Mouse (Mus musculus) kidney, postnatal 14 days (tissue): ENCODE measurements around the gene Zfp661.
"Not testable (repeated sequence)": the region's sequence is repeated elsewhere in the genome, so short reads cannot be mapped to it uniquely, and the experiment has no call there.

Experiments used
- DNase-seq: peaks from one replicate; pipeline ENCODE4 v3.0.0; 2022; ENCODE audit warnings: mixed read lengths

Gene Zfp661

DNA sequence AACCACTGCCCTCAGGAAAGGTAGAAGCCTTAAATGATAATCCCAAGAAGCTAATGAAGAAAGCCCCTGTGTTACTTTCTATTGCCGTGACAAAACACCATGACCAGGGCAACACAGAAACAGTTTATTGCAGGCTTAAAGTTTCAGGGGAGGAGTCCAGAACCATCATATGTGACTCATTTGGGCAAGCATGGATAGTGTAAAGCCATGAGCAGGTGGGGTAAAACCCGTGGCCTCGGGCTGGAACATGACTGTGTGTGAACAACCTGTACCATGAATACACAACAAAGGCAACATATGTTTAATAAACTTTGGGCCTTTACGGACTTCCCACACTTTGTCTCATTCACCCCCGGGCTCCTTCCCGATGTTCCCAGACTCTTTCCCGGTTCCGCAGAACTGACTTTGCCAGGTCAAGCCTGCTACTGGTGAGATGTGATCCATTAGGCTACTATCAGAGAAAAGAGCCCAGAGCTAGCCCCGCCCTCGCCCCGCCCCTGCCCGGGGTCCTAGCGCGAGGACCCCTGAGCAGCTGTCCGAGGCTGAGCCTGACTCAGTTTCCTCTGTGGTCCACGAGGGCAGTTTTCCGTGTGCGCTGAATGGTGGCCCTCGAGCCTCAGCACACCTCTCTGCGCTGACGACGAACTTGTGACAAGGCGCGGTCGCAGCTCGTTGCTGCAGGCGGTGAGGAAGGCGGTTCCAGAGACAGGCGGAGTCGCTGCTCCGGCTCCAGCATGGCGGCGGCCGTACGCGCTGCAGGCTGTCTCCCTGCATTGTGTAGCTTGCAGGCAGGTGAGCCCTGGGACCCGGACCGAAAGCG lies at the start of gene Zfp661, which contains the start of gene Mrps5:
Gene Zfp661 (minus strand): TSS at position 401 of the 820 bp plus-strand sequence.
Gene Mrps5 (plus strand): TSS at position 529 of the 820 bp plus-strand sequence.
- peak; percentile 91 for DNase-seq

DNA sequence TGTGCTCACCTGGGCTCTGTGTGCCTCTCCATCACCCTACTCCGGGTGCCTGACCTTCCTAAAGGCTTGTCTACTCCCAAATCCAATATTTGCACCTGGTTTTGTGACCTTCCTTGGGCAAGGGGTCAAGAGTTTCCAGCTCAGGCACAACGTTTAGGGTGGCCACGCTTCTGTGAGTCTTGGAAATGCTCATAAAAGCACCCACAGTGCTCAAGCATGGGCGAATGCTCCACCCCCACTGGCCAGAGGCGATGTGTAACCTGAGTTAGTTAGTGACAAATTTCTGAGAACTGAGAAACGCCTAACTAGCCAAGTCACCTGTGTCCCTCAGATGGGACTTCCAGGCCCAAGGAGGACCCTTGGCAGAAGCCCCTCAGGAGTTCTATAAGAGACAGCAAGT lies 48.7 kb upstream of the Zfp661 start:
- peak; percentile 84 for DNase-seq

DNA sequence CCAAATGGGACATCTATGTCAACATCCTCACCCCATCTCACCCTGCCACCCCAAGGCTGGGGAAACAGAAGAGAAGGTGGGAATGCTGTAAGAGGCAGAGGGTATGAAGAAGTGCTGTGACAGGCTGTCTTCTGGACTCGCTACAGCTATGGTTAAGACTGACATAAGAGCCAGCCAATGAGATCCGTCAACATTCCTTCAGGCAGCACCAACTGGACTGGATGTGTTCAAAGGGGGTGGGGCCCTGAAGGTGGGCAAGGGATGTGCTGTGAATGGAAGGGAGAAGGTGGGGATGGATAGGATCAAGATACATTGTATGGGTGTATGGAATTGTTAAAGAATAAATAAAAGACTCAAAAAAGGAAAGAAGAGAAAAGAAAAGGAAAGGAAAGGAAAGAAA lies 45.7 kb upstream of the Zfp661 start:
- DNase-seq = no peak

DNA sequence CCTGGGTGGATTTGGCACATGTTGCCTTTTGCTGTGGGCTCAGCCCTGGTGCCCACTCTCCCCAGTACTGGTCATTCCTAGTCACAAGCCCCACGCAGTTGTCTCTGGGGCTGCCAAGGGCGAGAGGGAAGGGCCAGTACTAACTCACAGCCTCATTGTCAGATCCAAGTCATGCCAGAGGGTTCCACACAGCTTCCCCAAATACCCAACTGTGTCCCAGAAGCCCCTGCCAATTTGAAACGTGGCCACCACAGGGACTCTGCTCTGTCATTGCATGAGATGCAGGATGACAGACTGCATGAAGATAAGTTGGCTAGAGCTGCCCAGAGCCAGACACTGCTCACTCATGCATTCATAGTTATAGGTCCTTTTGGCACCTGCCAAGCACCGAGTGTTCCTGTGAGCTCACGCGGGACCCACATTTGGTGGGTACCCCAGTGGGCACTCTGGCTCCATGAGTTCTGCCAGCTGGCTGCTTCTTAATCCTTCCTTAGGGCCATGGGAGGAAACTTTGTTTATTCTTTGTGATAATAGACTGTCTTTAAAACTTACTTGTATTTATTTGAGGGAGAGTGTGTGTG lies 41.2 kb upstream of the Zfp661 start:
- DNase-seq = peak; percentile 36

DNA sequence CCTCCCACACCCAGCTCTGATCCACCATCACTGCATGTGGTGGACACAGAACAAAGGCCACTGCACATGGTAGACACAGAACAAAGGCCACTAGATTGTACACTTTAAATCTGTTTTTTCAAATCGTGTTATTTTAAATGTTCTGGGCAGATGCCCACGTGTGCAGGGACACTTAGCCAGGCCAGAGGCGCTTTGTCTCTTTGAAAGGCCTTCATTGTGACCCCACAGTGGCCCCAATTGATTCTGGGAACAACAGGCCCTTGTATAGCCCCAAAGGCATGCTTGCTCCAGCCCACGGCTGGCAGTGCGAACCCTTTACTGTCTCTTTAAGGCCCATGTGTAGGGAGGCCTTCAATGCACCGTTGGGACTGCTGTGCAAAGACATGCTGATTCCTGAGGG lies 40.5 kb upstream of the Zfp661 start:
- no peak for DNase-seq

DNA sequence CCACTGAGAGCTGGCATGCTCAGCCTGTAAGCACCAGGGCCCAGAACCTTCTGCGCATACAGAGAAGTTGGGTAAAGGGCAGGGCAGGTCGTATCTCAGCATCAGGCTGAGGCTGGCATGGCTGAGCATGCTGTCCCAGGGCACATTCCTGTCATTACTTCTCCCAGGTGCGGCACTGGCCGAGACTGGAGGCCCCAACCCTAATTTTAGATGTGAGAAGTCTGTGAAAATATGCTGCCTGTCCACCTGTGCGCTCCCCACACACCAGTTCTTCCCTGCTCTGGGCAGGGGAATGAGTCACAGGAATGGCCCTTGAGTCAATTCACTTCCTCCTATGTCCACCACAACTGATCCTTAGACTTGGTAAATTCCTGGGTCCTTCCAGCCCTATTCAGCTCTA lies 38.8 kb upstream of the Zfp661 start:
- DNase-seq = peak; percentile 73

- DNase-seq = no peak
These were observed 37.9 kb upstream of the Zfp661 start for GRCm38 (mm10) chr2:127624786-127625185.

- DNase-seq = no peak
These were observed 35.2 kb upstream of the Zfp661 start for GRCm38 (mm10) chr2:127622065-127622464.

DNA sequence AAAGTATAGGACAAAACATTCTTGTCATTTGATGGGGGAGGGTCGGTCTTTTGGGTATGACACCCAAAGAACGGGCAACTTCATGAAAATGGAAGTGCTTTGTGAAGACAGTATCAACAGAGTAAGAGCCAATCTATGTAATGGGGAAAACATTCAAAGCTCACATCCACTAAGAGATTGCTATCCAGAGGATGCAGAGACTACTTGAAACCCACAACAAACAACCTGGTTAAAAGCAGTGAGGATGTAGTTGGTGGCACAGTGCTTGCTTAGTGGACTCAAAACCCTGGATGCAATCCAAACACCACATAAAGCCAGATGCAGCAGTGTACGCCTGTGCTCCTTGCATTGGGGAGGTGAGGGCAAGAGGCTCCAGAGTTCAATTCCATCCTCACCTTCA lies 32.4 kb upstream of the Zfp661 start:
- no peak for DNase-seq

GRCm38 (mm10) chr2:127612288-127612687 lies 25.4 kb upstream of the Zfp661 start:
- DNase-seq = no peak

DNA sequence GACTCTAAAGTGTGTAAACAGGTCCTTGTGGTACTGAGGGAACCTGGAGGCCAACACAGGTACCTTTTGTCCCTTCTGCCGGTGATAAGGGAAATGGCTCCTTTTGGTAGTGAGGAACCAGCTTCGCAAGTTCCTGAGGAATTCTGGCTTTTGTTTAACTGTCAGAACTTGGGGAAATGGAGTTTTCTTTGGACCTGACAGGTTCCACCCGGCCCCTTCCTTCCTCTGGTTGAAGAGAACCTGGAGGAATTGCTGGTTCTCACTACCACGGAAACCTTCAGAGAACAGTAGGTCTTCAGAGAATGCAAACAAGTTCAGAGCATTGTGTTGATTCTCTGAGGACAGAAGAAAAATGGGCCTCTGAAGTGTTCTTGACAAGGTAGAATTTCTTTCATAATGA lies 24.5 kb upstream of the Zfp661 start:
- DNase-seq = peak; percentile 37

GRCm38 (mm10) chr2:127608986-127609385 lies 22.1 kb upstream of the Zfp661 start:
- DNase-seq = no peak

GRCm38 (mm10) chr2:127608234-127608633 lies 21.3 kb upstream of the Zfp661 start:
- peak; percentile 46 for DNase-seq

GRCm38 (mm10) chr2:127605203-127605602 lies 18.3 kb upstream of the Zfp661 start:
- DNase-seq = no peak

DNA sequence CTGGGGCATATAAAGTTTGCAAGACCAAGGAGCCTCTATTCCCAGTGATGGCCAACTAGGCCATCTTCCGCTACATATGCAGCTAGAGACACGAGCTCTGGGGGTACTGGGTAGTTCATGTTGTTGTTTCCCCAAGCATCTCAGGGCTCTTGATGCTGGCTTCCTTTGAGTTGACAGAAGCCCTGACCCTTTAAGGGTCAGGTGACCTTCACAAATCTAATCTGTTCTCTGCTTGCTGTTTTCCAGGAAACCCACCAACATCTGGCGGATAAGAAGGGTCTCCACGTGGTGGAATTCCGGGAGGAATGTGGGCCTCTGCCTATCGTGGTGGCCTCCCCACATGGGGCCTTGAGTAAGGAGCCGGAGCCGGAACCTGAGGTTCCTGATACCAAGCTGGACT lies 16.5 kb upstream of the Zfp661 start:
- DNase-seq = not testable (repeated sequence)

DNA sequence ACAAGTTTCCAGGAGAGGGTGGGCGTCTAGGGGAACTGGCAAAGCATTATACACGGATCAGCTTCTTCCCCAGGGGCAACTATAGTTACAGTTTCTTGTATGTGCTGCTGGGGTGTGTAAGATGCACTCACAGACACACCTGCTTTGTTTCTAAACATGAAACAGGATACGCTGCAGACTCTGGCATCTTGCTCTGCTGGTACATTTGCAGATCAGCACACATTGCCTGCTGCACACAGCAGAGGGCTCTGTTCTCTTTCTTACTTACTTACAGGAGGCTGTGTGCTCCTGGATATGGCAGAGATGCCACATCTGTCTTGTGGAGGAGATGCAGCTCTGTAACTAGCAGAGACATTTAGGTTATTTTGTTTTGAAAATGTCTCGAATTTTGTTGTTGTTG lies 3.9 kb upstream of the Zfp661 start:
- DNase-seq = peak; percentile 28

GRCm38 (mm10) chr2:127590204-127590603 lies 3.3 kb upstream of the Zfp661 start:
- DNase-seq = no peak

DNA sequence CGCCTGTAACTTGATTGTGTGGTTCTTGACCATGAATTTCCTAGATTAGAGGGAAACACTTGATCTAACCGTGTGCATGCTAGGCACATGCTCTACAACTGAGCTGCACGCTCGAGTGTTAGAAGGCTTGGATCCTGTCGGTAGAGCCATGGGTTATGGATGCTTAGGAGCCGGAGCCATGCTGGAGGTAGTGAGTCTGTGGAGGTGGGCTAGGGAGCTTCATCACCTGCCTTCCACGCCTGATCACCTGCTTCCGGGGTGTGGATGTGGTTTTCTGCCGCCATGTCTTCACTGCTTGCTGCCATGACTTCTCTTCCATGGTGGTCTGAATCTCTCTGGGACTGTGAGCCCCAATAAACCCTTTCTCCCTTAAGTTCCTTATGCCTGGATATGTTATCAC lies 2.0 kb upstream of the Zfp661 start:
- no peak for DNase-seq

- no peak for DNase-seq
These were observed 585 bp upstream of the Zfp661 start for GRCm38 (mm10) chr2:127587514-127587844.

GRCm38 (mm10) chr2:127584436-127584858 lies 2.4 kb downstream of the Zfp661 start:
- DNase-seq = peak; percentile 96

DNA sequence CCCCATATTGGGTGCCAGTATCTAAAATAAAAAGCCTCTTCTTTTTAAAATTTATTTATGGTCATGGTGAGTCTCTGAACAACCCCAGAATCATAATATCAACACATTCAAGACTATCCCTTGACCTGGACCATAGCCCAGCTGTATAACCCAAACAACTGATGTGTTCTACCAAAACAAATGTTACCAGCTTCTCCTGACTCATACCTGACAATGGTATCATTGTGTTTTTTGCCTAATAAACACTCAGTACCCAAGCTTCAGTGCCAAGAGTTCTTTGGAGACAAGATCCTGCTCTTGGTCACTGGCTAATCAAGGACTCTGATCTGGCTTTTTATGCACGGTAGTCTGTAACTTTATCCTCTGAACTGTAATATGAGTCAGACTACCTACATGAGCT lies 13.6 kb downstream of the Zfp661 start:
- DNase-seq = no peak

DNA sequence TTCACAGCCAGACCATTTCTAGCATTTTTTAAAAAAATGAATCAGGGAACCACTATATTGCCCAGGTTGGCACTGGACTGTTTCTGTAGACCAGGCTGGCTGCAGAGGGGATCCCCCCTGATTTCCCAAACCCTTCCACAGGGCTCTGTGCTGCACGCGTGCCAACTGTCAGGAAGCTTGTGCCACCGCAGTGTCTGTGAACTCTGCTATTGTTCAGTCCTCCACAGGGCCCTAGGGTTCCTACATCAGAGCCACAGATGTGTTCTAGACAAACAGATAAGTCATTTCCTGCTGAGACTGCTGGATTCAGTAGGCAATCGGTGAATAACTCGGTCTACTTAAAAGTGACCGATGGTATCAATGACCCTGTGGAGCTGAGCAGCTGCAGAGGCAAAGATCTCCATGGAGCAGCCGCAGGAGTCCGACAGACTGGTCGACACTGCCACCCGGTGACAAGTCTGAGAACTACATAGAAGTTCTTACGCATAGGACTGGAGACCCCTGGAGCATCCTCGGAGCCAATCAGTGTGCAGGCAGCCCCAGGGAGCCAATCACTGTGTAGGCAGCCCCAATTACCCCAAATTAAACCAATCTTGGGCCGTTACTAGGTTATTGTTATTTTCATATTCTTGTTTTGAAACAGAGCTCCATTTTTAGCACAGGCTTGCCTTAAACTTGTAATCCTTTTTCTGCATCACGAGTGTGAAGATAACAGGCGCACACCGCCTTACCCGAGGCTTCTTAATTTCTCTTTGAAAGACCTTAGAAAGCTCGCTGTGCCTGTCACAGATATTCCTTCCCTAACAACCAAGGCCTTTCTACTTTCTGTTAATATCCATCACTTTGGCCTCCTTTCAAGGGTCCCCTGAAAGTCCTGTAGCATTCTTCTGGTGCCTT lies 27.6 kb downstream of the Zfp661 start:
- peak; percentile 91 for DNase-seq

DNA sequence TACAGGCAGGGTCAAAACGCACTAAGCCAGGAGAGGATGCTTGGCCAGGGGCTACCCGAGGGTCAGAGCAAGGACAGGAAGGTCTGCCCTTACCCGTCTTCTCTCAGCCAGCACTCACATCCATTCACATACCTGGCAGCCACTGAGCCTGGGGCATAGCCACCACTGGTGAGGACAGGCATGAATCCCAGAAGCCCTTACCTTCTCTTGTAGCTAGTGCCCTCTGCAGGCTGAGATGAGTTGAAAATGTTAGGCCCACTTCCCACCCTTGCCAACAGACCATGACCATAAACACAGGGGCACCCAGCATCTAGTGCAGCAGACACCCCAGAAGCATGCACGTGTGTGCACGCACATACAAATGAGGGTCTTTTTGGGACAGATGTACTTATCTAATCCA lies 35.8 kb downstream of the Zfp661 start:
- peak; percentile 32 for DNase-seq

- no peak for DNase-seq
These were observed 36.4 kb downstream of the Zfp661 start for GRCm38 (mm10) chr2:127550446-127550845.
